Mouse (Mus musculus) cerebellum, postnatal 4 days (tissue): ENCODE measurements around the gene Galnt2.

ENCODE experiments used
- DNase-seq, 2 experiments: peaks; one replicate each; pipeline ENCODE4 v3.0.0; 2022; ENCODE audit warnings: low spot score in 2 of 2, mixed read lengths in 1 of 2

Gene Galnt2

DNA sequence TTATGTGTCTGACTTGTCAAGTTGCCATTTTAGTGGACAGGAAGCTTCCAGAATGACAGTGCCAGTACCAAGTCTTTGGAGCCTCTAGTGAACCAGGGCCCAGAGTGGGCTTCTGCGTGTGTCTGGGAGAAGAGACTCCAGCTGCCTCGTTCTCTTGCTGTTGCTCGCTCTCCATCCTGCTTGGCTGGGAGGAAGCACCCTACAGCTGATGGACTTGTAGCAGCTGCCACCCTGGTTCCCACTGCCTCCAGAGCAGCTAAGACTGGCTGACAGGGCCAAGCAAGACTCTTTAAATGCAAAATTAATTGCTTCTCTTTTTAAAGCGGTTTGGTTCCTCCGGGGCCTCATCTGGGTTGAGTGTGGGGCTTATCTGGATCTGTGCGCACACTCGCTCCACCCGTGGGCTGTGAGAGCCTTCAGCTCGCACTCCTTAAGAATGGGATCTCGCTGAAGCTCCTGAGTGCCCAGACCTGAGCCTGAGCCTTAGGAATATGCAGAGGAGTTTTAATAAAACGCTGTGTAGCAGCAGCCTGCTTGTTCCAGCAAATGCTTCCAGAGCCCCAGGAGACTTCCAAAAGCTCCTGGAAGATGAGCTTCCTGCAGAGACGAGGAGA lies 90.1 kb downstream of the Galnt2 start:
- DNase-seq: peak in 1 of 2 experiments; percentile 37

DNA sequence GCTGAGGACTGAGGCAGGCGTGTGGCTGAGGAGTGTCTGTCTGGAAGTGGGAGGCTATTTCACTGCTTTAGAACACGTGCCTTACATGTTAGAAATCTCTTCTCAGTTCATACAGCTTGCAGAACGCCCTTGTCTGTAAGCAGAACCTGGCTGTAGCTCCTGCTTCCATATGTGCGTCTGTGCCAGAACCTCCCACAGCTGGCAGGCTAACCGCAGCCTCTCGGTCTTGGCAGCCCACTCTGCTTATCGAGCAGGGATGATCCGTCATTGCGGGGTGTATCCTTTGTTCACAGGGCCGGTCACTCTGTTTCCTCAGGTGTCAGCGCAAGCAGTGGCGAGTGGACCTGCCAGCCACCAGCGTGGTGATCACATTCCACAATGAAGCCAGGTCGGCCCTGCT lies 92.2 kb downstream of the Galnt2 start:
- DNase-seq: no peak

DNA sequence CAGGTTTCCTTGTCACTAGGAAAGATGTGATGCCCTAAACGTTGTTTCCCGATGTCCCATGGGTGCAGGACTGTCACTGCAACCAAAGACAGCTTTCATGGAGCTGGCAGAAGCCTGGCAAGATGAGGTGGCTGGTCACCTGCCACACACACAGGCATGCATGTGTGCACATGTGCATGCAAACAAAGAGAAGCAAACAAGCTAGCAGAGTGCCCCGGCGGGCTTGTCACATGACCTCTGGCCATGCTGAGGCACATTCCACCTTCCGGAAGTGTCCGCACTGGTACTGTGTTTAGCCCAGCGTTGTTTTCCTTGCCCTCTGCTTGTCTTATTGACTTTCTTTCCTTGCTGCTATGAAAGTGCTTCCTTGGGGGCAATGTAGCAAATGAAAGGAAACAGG lies 97.1 kb downstream of the Galnt2 start:
- no peak for DNase-seq

- peak in 1 of 2 experiments; percentile 25 for DNase-seq
These were observed 98.5 kb downstream of the Galnt2 start for GRCm38 (mm10) chr8:124329690-124330089.

GRCm38 (mm10) chr8:124330433-124330832 lies 99.2 kb downstream of the Galnt2 start:
- DNase-seq: peak; percentile 36 to 71

- DNase-seq: no peak
These were observed 99.9 kb downstream of the Galnt2 start for GRCm38 (mm10) chr8:124331094-124331493.

- DNase-seq: no peak
These were observed 100.5 kb downstream of the Galnt2 start for GRCm38 (mm10) chr8:124331706-124332105.

- DNase-seq: no peak
These were observed 105.1 kb downstream of the Galnt2 start for GRCm38 (mm10) chr8:124336302-124336701.

- no peak for DNase-seq
These were observed 108.6 kb downstream of the Galnt2 start for GRCm38 (mm10) chr8:124339742-124340141.

- DNase-seq: no peak
These were observed 109.3 kb downstream of the Galnt2 start for GRCm38 (mm10) chr8:124340360-124341068.

- DNase-seq: no peak
These were observed 112.0 kb downstream of the Galnt2 start for GRCm38 (mm10) chr8:124343151-124343550.

- no peak for DNase-seq
These were observed 112.8 kb downstream of the Galnt2 start for GRCm38 (mm10) chr8:124343991-124344390.

DNA sequence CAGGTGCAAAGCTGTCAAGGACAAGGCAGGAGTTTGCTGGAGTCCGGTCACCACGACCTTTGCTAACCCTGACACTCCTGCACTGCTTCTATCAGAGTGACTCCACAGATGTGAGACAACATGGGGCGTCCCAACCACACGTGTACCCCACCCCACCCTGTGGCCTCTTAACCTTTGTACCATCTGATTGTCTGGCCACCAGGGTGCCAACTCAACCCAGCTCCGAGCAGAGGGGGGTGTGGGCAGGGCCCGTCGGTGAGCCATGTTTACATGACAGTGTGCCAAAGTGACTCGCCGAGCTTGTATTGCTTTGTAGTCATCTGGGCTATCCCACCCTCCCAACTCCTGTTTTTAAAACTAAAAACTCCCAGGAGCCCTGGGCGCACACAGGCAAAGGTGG lies 113.9 kb downstream of the Galnt2 start:
- DNase-seq: no peak

DNA sequence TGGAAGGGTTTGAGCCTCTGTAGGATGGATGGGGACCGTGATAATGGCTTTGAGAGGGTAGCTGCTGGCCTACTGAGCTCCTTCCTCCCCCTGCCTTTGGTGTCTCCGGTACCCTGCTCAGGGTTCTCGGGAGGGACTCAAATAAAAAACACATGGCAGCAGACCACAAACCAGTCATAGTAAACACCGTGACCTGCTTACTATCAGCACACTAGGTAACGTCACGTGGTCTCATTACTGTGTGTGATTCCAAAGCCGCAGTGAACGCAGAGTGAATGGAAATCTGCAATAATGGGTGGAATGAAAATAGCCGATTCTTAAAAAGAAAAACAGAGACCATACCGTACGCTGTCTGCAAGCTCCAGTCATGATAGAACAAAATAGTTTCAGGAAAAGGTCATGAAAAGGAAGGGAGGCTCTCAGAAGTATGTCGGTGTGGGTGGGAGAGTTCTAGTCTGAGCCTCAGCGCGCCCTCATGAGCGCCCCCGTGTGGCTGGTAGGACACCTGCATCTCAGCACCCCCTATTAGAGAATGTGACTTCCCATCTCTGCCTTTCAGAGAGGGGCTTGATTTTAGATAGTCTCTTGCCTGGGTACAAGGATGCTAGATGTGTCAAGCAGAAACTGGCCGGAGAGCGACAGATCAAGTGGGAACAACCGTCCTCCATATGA lies 115.8 kb downstream of the Galnt2 start:
- peak; percentile 52 to 74 for DNase-seq

GRCm38 (mm10) chr8:124348087-124348486 lies 116.9 kb downstream of the Galnt2 start:
- DNase-seq: no peak

GRCm38 (mm10) chr8:124349663-124350062 lies 118.5 kb downstream of the Galnt2 start:
- DNase-seq: peak; percentile 88 to 92

DNA sequence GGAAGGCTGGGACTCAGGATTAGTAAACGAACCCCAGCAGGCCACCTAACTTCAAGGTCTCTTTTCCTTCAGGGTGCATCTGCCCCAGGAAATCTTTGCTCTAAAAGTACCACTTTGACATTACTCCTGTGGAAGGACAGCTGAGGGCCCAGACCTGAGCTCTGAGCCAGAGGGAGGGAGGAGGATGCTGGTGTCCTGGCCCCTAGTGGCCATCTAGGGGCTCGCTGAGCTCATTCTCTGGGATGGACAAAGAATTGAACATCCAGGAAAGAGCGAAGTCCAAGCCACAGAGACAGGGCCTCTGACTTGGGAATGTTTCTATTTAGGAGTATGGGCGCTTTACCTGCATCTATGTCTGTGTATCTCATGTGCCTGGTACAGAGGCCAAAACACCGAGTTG lies 120.4 kb downstream of the Galnt2 start:
- no peak for DNase-seq

- no peak for DNase-seq
These were observed 129.7 kb downstream of the Galnt2 start for GRCm38 (mm10) chr8:124360911-124361310.

DNA sequence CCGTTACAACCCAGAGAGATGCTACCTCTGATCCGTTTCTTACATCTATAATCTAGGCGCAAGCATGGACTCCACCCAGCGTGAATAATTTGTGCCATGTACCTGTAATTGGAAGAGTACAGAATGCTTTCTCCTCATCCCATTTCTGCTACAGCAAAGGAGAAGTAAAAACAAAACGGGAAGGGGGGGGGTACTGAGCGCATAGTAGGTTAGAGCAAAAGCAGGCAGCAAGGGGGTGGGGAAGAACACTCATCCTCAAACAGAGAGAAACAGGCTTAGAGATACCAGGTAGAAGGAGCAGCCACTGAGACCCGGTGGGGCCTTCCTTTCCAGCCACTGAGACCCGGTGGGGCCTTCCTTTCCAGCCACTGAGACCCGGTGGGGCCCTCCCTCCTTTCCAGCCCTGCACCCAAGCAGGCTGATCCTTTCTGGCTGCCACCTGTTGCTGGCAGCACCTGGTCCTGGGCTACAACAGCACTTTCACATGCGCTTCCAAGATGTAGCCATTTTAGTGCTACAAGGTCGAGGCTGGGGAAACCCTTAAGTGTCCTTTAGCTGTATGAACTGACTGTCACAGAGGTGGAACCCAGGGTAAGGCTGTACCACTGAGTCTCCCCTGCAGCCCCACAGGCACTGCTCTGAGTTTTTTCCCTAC lies 130.7 kb downstream of the Galnt2 start:
- DNase-seq: no peak

- no peak for DNase-seq
These were observed 131.4 kb downstream of the Galnt2 start for GRCm38 (mm10) chr8:124362589-124362988.

- DNase-seq: no peak
These were observed 132.1 kb downstream of the Galnt2 start for GRCm38 (mm10) chr8:124363337-124363736.

- DNase-seq: peak; percentile 64 to 79
These were observed 137.0 kb downstream of the Galnt2 start for GRCm38 (mm10) chr8:124368213-124368612.
